Mouse (Mus musculus) stomach, embryonic 14.5 days (tissue): Measurements from ENCODE around the gene Nbea. TPM values are rescaled to one million over a fixed set of nuclear protein-coding genes. Genes with fewer than 3 reads are reported as not detected.

Source experiments
- ATAC-seq: fragments of 200-750 bp; cut with Nextera tagmentation; 2 replicates; pipeline ENCODE4 v1.8.0; 2017; ENCODE audit warnings: low read depth, moderate TSS enrichment; ENCODE audit not compliant: insufficient number of reproducible peaks, insufficient read depth, low FRiP score
- H3K27ac ChIP-seq: fragments of 300-500 bp; sonication (generic); 2 replicates; pipeline ENCODE4 v1.5.1; 2014; ENCODE audit warnings: mild to moderate bottlenecking, low read length, moderate library complexity, mixed read lengths
- H3K27me3 ChIP-seq: fragments of 300-500 bp; sonication (generic); 2 replicates; pipeline ENCODE4 v1.6.1; 2014; ENCODE audit warnings: low read length, control low read depth, mixed read lengths; ENCODE audit not compliant: control insufficient read depth, insufficient read depth
- H3K36me3 ChIP-seq: fragments of 300-500 bp; sonication (generic); 2 replicates; pipeline ENCODE4 v1.6.1; 2014; ENCODE audit warnings: mild to moderate bottlenecking, control low read depth, low read length, moderate library complexity, mixed read lengths; ENCODE audit not compliant: control insufficient read depth, insufficient read depth
- H3K4me1 ChIP-seq: fragments of 300-500 bp; sonication (generic); 2 replicates; pipeline ENCODE4 v1.6.1; 2014; ENCODE audit warnings: low read length, control low read depth, mixed read lengths; ENCODE audit not compliant: control insufficient read depth, insufficient read depth
- H3K4me2 ChIP-seq: fragments of 300-500 bp; sonication (generic); replicated peaks from 2 replicates; pipeline ENCODE4 v1.6.1; 2014; ENCODE audit warnings: low read depth, low read length, control low read depth
- H3K4me3 ChIP-seq: fragments of 300-500 bp; sonication (generic); 2 replicates; pipeline ENCODE4 v1.5.1; 2014; ENCODE audit warnings: low read depth, low read length, control low read depth
- H3K9ac ChIP-seq: fragments of 300-500 bp; sonication (generic); replicated peaks from 2 replicates; pipeline ENCODE4 v1.6.1; 2014; ENCODE audit warnings: low read depth, mild to moderate bottlenecking, control low read depth, low read length, moderate library complexity, mixed read lengths
- H3K9me3 ChIP-seq: fragments of 300-500 bp; sonication (generic); 2 replicates; pipeline ENCODE4 v1.6.1; 2016; ENCODE audit warnings: low read depth, low read length, control low read depth; ENCODE audit not compliant: control insufficient read depth
- WGBS: fragments of 180-500 bp; shearing (Covaris S2); extraction: QIAGEN DNeasy Blood & Tissue Kit; methylation state at CpG from one replicate; pipeline ENCODE4 v1.1.7; 2014; 5-methylcytosine and 5-hydroxymethylcytosine counted together
- polyA plus RNA-seq: library from polyadenylated mRNA; unstranded; fragments of >200 nt; fragmentation: Nextera tagmentation; extraction: Ambion mirVana; gene quantifications from 2 replicates; pipeline ENCODE4 v1.2.1, GENCODE M21; 2014

Nbea gene
- polyA plus RNA-seq, 1 experiment from 2014 or later, result 22.1 TPM

- Histone ChIP-seq H3K9me3 (no peaks in the 10 kb centered on the region), H3K4me2 (no peak overlapping the region), H3K27ac (no peak overlapping the region), H3K4me1 (no peaks in the 10 kb centered on the region), H3K9ac (no peak overlapping the region), H3K4me3 (no peak overlapping the region), H3K36me3 (no peaks in the 10 kb centered on the region), H3K27me3 (no peaks in the 10 kb centered on the region)
- WGBS, result 70% methylated on average over 1 of the region's 1 CpGs
- ATAC-seq, result no peak
Measured at GRCm38 (mm10) chr3:55909290-55909689, 274.2 kb downstream of the Nbea start.

GRCm38 (mm10) chr3:55890574-55890973 lies 292.9 kb downstream of the Nbea start:
- Histone ChIP-seq H3K9me3 (no peaks in the 10 kb centered on the region), H3K27me3 (no peaks in the 10 kb centered on the region), H3K4me2 (no peak overlapping the region), H3K4me3 (no peak overlapping the region), H3K4me1 (no peaks in the 10 kb centered on the region), H3K27ac (no peak overlapping the region), H3K36me3 (no peaks in the 10 kb centered on the region), H3K9ac (no peak overlapping the region)
- 65% methylated on average over 5 of the region's 5 CpGs for WGBS
- ATAC-seq, result no peak

GRCm38 (mm10) chr3:55889227-55889626 lies 294.3 kb downstream of the Nbea start:
- WGBS, result 72% methylated on average over 4 of the region's 4 CpGs
- Histone ChIP-seq H3K4me3 (no peak overlapping the region), H3K27me3 (no peaks in the 10 kb centered on the region), H3K9ac (no peak overlapping the region), H3K4me2 (no peak overlapping the region), H3K4me1 (no peaks in the 10 kb centered on the region), H3K27ac (no peak overlapping the region), H3K9me3 (no peaks in the 10 kb centered on the region), H3K36me3 (no peaks in the 10 kb centered on the region)
- ATAC-seq, result no peak

GRCm38 (mm10) chr3:55887829-55888210 lies 295.7 kb downstream of the Nbea start:
- Histone ChIP-seq H3K9me3 (no peaks in the 10 kb centered on the region), H3K4me1 (no peaks in the 10 kb centered on the region), H3K27ac (no peak overlapping the region), H3K36me3 (no peaks in the 10 kb centered on the region), H3K4me2 (no peak overlapping the region), H3K4me3 (no peak overlapping the region), H3K9ac (no peak overlapping the region), H3K27me3 (no peaks in the 10 kb centered on the region)
- no peak for ATAC-seq
- WGBS, result 49% methylated on average over 2 of the region's 2 CpGs

GRCm38 (mm10) chr3:55887193-55887828 lies 296.2 kb downstream of the Nbea start:
- no peak for ATAC-seq
- no peak overlapping the region for H3K4me3 ChIP-seq
- no peak overlapping the region for H3K27ac ChIP-seq
- no peaks in the 10 kb centered on the region for H3K9me3 ChIP-seq
- H3K4me2 ChIP-seq, result no peak overlapping the region
- no peaks in the 10 kb centered on the region for H3K36me3 ChIP-seq
- H3K27me3 ChIP-seq, result no peaks in the 10 kb centered on the region
- no peak overlapping the region for H3K9ac ChIP-seq
- WGBS, result 68% methylated on average over 10 of the region's 10 CpGs
- no peaks in the 10 kb centered on the region for H3K4me1 ChIP-seq

- Histone ChIP-seq H3K4me3 (no peak overlapping the region), H3K27ac (no peak overlapping the region), H3K36me3 (no peaks in the 10 kb centered on the region), H3K4me1 (no peaks in the 10 kb centered on the region), H3K27me3 (no peaks in the 10 kb centered on the region), H3K9ac (no peak overlapping the region), H3K9me3 (no peaks in the 10 kb centered on the region), H3K4me2 (no peak overlapping the region)
- ATAC-seq, result no peak
- WGBS, result 67% methylated on average over 5 of the region's 5 CpGs
Measured at GRCm38 (mm10) chr3:55872944-55873924, 310.3 kb downstream of the Nbea start.

GRCm38 (mm10) chr3:55852488-55852887 lies 331.0 kb downstream of the Nbea start:
- no peak for ATAC-seq
- Histone ChIP-seq H3K9me3 (no peaks in the 10 kb centered on the region), H3K27me3 (no peaks in the 10 kb centered on the region), H3K4me2 (no peak overlapping the region), H3K36me3 (no peaks in the 10 kb centered on the region), H3K9ac (no peak overlapping the region), H3K4me1 (no peaks in the 10 kb centered on the region), H3K4me3 (no peak overlapping the region), H3K27ac (no peak overlapping the region)
- 86% methylated on average over 7 of the region's 7 CpGs for WGBS

- no peak for ATAC-seq
- H3K9ac ChIP-seq, result no peak overlapping the region
- no peaks in the 10 kb centered on the region for H3K27me3 ChIP-seq
- WGBS, result 88% methylated on average over 1 of the region's 1 CpGs
- H3K36me3 ChIP-seq, result no peaks in the 10 kb centered on the region
- no peak overlapping the region for H3K4me3 ChIP-seq
- H3K27ac ChIP-seq, result no peak overlapping the region
- H3K4me1 ChIP-seq, result no peaks in the 10 kb centered on the region
- H3K9me3 ChIP-seq, result no peaks in the 10 kb centered on the region
- no peak overlapping the region for H3K4me2 ChIP-seq
Measured at GRCm38 (mm10) chr3:55847115-55847514, 336.4 kb downstream of the Nbea start.
